Mouse (Mus musculus) left cerebral cortex, adult 2 months (tissue): ENCODE results near the gene Epb41l1. TPM values are rescaled to one million over a fixed set of nuclear protein-coding genes. Genes with fewer than 3 reads are reported as not detected.
A peak's percentile ranks its signal among the peaks of the same experiment; 100 is the strongest.

Experiments used
- DNase-seq, 2 experiments: peaks; one replicate each; pipeline ENCODE4 v3.0.0; 2021 to 2022; ENCODE audit warnings: low spot score in 2 of 2, mixed read lengths in 1 of 2; ENCODE audit errors: extremely low spot score in 1 of 2
- H3K27ac ChIP-seq: fragments of 200-600 bp; 2 replicates; pipeline ENCODE4 v1.8.1; 2022
- H3K4me3 ChIP-seq: fragments of 200-600 bp; 2 replicates; pipeline ENCODE4 v1.8.1; 2022
- CTCF ChIP-seq: fragments of 200-600 bp; IDR thresholded peaks from 2 replicates; pipeline ENCODE4 v1.8.1; 2022; ENCODE audit warnings: antibody characterized with exemption, mild to moderate bottlenecking, moderate library complexity
- intact Hi-C: fragments of 180-260 bp; cut with DNase I; formaldehyde crosslinking; loops from one replicate; pipeline ENCODE4 v1.15.1; 2025
- total RNA-seq, 2 experiments: library from RNA; stranded (reverse); gene quantifications; 2 replicates each; pipeline ENCODE4 v1.2.3; 2021

Gene Epb41l1
- total RNA-seq, 2 experiments from 2014 or later = 376 to 385 TPM

- no peak overlapping the region for H3K4me3 ChIP-seq
- H3K27ac ChIP-seq = peak overlapping the region; percentile 78; the same call in 1 of the 2 replicates
- TF ChIP-seq CTCF = no peak
- no peak for DNase-seq
- intact Hi-C loops = no loop called here
Observed at GRCm38 (mm10) chr2:156480267-156480666, 59.6 kb downstream of the Epb41l1 start.

GRCm38 (mm10) chr2:156482299-156482698 is 61.6 kb downstream of the Epb41l1 start:
- Histone ChIP-seq H3K27ac (no peak overlapping the region), H3K4me3 (no peak overlapping the region)
- no peak for DNase-seq
- TF ChIP-seq CTCF = peak; percentile 67
- intact Hi-C loops = no loop called here

GRCm38 (mm10) chr2:156482764-156483163 is 62.1 kb downstream of the Epb41l1 start:
- Histone ChIP-seq H3K27ac (no peak overlapping the region), H3K4me3 (no peak overlapping the region)
- DNase-seq = no peak
- intact Hi-C loops = no loop called here
- no peak for TF ChIP-seq CTCF

GRCm38 (mm10) chr2:156483204-156483603 is 62.5 kb downstream of the Epb41l1 start:
- intact Hi-C loops = no loop called here
- no peak for DNase-seq
- H3K27ac ChIP-seq = no peak overlapping the region
- H3K4me3 ChIP-seq = no peak overlapping the region
- no peak for TF ChIP-seq CTCF

GRCm38 (mm10) chr2:156486086-156486751 is 65.5 kb downstream of the Epb41l1 start:
- no peak for DNase-seq
- no peak overlapping the region for H3K4me3 ChIP-seq
- no peak overlapping the region for H3K27ac ChIP-seq
- no peak for TF ChIP-seq CTCF
- intact Hi-C loops = no loop called here

GRCm38 (mm10) chr2:156487589-156488160 is 67.0 kb downstream of the Epb41l1 start:
- no peak for TF ChIP-seq CTCF
- DNase-seq = no peak
- Histone ChIP-seq H3K4me3 (no peak overlapping the region), H3K27ac (peak overlapping the region; percentile 48)
- intact Hi-C loops = no loop called here

GRCm38 (mm10) chr2:156488166-156488814 is 67.6 kb downstream of the Epb41l1 start:
- peak overlapping the region; percentile 48 for H3K27ac ChIP-seq
- no peak for DNase-seq
- TF ChIP-seq CTCF = no peak
- no peak overlapping the region for H3K4me3 ChIP-seq
- intact Hi-C loops = no loop called here

GRCm38 (mm10) chr2:156490176-156490575 is 69.5 kb downstream of the Epb41l1 start:
- Histone ChIP-seq H3K27ac (peak overlapping the region; percentile 73), H3K4me3 (no peak overlapping the region)
- TF ChIP-seq CTCF = no peak
- intact Hi-C loops = loop anchor here (5.0 kb wide), 1 partner anchor 108 kb away; no protein-coding TSS in a partner anchor
- no peak for DNase-seq

- no peak for TF ChIP-seq CTCF
- no peak overlapping the region for H3K4me3 ChIP-seq
- intact Hi-C loops = loop anchor here (5.0 kb wide), 1 partner anchor 109 kb away; no protein-coding TSS in a partner anchor
- DNase-seq = no peak
- no peak overlapping the region for H3K27ac ChIP-seq
Observed at GRCm38 (mm10) chr2:156491796-156492195, 71.1 kb downstream of the Epb41l1 start.

GRCm38 (mm10) chr2:156493766-156494165 is 73.1 kb downstream of the Epb41l1 start:
- H3K4me3 ChIP-seq = no peak overlapping the region
- DNase-seq = no peak
- intact Hi-C loops = loop anchor here (5.0 kb wide), 1 partner anchor 111 kb away; no protein-coding TSS in a partner anchor
- TF ChIP-seq CTCF = no peak
- no peak overlapping the region for H3K27ac ChIP-seq

- TF ChIP-seq CTCF = no peak
- Histone ChIP-seq H3K4me3 (no peak overlapping the region), H3K27ac (no peak overlapping the region)
- intact Hi-C loops = loop anchor here (5.0 kb wide), 1 partner anchor 112 kb away; no protein-coding TSS in a partner anchor
- no peak for DNase-seq
Observed at GRCm38 (mm10) chr2:156494465-156494864, 73.8 kb downstream of the Epb41l1 start.

- Histone ChIP-seq H3K27ac (no peak overlapping the region), H3K4me3 (no peak overlapping the region)
- no peak for TF ChIP-seq CTCF
- DNase-seq = no peak
- intact Hi-C loops = loop anchor here (5.0 kb wide), 1 partner anchor 113 kb away; no protein-coding TSS in a partner anchor
Observed at GRCm38 (mm10) chr2:156494875-156495274, 74.2 kb downstream of the Epb41l1 start.
